Mouse (Mus musculus) liver, adult 2 months (tissue): ENCODE measurements around the gene Cercam. TPM values are rescaled to one million over a fixed set of nuclear protein-coding genes. Genes with fewer than 3 reads are reported as not detected.

Source experiments
- DNase-seq: peaks from one replicate; pipeline ENCODE4 v3.0.0-alpha.2; 2011; ENCODE audit warnings: low read depth, low spot score; ENCODE audit errors: extremely low read depth
- H3K27ac ChIP-seq: fragments of 200-500 bp; replicated peaks from 2 replicates; pipeline ENCODE4 v1.5.1; 2012; ENCODE audit warnings: low read depth, mild to moderate bottlenecking, control low read depth, inconsistent platforms, low read length; ENCODE audit not compliant: insufficient read depth
- H3K27me3 ChIP-seq: fragments of 200-500 bp; 2 replicates; pipeline ENCODE4 v1.6.1; 2012; ENCODE audit warnings: mild to moderate bottlenecking, moderate library complexity, low read length, inconsistent platforms; ENCODE audit not compliant: control insufficient read depth, insufficient read depth
- H3K36me3 ChIP-seq: fragments of 200-500 bp; 2 replicates; pipeline ENCODE4 v1.6.1; 2012; ENCODE audit warnings: low read length, inconsistent platforms; ENCODE audit not compliant: control insufficient read depth, insufficient read depth
- H3K4me1 ChIP-seq: fragments of 200-500 bp; 2 replicates; pipeline ENCODE4 v1.6.1; 2011; ENCODE audit warnings: low read length; ENCODE audit not compliant: control insufficient read depth, insufficient read depth
- H3K4me3 ChIP-seq: fragments of 200-500 bp; 2 replicates; pipeline ENCODE4 v1.5.1; 2011; ENCODE audit warnings: low read depth, mild to moderate bottlenecking, control low read depth, low read length, moderate library complexity; ENCODE audit not compliant: insufficient read depth
- H3K79me2 ChIP-seq: fragments of 200-500 bp; 2 replicates; pipeline ENCODE4 v1.6.1; 2012; ENCODE audit warnings: inconsistent platforms, mild to moderate bottlenecking, low read length, moderate library complexity; ENCODE audit not compliant: control insufficient read depth, insufficient read depth
- H3K9ac ChIP-seq: fragments of 200-500 bp; 2 replicates; pipeline ENCODE4 v1.6.1; 2012; ENCODE audit warnings: low read depth, mild to moderate bottlenecking, control low read depth, inconsistent platforms, low read length
- CTCF ChIP-seq: fragments of 200-500 bp; IDR thresholded peaks from 2 replicates; pipeline ENCODE4 v1.5.1; 2011; ENCODE audit warnings: low read depth, low read length, control low read depth
- POLR2A ChIP-seq: fragments of 200-500 bp; IDR thresholded peaks from 2 replicates; pipeline ENCODE4 v1.6.1; 2011; ENCODE audit warnings: low read length, control low read depth; ENCODE audit not compliant: insufficient read depth; ENCODE audit errors: extremely low read depth
- WGBS: fragments of 180-500 bp; shearing (Covaris S2); methylation state at CpG from one replicate; pipeline ENCODE4 v1.1.7; 2018; 5-methylcytosine and 5-hydroxymethylcytosine counted together
- polyA plus RNA-seq: library from polyadenylated mRNA; depleted of rRNA; stranded (reverse); fragments of >200 nt; gene quantifications from 2 replicates; pipeline ENCODE4 v1.2.3, GENCODE M21; 2012; rRNA removed
- total RNA-seq: library from RNA; depleted of rRNA; stranded (reverse); fragments of >200 nt; gene quantifications from 2 replicates; pipeline ENCODE4 v1.2.3, GENCODE M21; 2014; rRNA removed

Cercam gene
- total RNA-seq (0.18 and 0.34 TPM in 2 replicates), polyA plus RNA-seq (0.31 and 0.54 TPM in 2 replicates)

DNA sequence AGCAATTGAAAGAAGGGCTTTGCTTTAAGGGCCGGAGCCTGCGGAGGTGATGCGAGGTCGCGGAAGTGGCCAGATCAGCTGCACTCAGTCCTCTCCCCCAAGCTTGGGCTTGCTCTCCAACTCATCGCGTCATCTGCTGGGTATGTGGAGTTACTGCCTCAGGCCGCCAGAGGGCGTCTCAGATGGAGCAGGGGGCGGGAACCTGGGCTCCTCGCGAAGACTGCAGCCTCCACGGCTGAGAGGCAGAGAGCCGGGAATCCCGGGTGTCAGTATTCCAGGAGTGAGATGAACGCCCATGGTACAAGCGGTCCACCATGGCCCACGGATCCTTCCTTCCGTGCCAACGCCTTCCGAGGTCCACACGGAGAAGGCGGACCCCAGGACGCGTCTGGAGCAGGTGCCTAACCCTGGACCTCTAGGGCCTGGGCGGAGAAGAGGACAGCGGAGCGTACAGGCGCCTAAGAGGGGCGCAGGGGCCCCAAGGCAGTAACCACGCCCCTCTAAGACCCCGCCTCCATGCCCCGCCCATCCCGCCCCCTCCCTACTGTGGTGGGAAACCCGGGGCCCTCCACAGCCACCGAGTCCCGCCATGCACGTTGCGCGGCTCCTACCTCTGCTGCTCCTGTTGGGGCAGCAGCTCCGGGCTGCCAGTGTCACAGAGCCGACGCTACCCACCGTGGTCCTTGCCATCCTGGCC, at the start of gene Cercam:
Gene Cercam, plus strand, starts transcription at position 216 of the 697 bp plus-strand sequence.
- DNase-seq = peak; percentile 34
- Histone ChIP-seq H3K4me1 (peaks cover 2% of the 10 kb centered on the region; the same call in 1 of the 2 replicates), H3K27me3 (no peaks in the 10 kb centered on the region), H3K36me3 (no peaks in the 10 kb centered on the region), H3K27ac (no peak within 1 kb of the TSS), H3K9ac (peak within 1 kb of the TSS; percentile 35), H3K4me3 (peak within 1 kb of the TSS; percentile 62), H3K79me2 (no peaks in the 10 kb centered on the region)
- under 1% methylated on average over 44 of the region's 44 CpGs for WGBS
- TF ChIP-seq POLR2A = no peak
- TF ChIP-seq CTCF = peak; percentile 94

GRCm38 (mm10) chr2:29819363-29819762, 49.6 kb upstream of the Cercam start:
- H3K4me1 ChIP-seq = no peaks in the 10 kb centered on the region
- no peak for DNase-seq
- H3K36me3 ChIP-seq = no peaks in the 10 kb centered on the region
- no peaks in the 10 kb centered on the region for H3K79me2 ChIP-seq
- H3K9ac ChIP-seq = no peak overlapping the region
- 56% methylated on average over 2 of the region's 2 CpGs for WGBS
- TF ChIP-seq CTCF = no peak
- no peaks in the 10 kb centered on the region for H3K27me3 ChIP-seq
- H3K4me3 ChIP-seq = no peak overlapping the region
- H3K27ac ChIP-seq = no peak overlapping the region

DNA sequence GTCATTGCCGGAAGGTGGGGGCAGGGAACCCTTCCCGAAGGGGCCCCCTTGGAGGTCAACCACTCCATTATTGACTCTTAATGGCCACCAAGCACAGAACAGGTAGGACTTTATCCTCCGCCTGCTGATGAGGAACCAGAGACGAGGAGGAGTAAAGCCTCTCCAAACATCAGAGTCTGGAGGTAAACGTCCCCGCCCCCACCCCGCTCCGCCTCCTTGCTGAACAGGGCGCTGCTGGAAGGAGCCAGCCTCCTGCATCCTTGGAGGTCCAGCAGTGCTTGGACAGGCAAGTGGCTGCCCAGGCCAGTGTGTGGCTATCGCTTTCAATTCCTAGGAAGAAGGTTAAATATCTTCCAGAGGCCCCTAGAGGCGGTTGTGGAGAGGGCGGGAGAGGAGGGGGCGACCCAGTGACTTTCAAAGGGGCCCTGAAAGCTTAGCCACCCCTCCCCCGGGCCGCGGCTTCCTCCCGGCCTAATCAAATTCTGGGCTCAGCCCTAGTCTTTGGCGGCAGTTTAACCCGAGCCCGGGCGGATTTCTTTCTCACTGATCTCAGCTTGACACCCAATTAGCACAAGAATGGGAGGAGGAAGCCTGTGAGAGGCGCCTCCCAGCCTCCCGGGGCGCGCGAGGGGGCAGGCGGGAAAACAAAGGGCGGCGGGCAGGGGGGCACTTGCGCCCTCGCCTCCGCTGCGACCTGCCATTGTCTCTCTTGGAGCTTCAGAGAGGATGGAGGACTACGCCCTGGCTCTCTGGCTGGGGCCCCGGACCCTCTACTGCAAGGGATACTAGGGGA, 48.7 kb upstream of the Cercam start, which contains the start of gene Urm1:
Gene Urm1, plus strand, starts transcription at position 51 of the 793 bp plus-strand sequence.
- H3K4me1 ChIP-seq = no peaks in the 10 kb centered on the region
- H3K36me3 ChIP-seq = no peaks in the 10 kb centered on the region
- peak within 1 kb of the TSS; percentile 49 for H3K4me3 ChIP-seq
- 5% methylated on average over 35 of the region's 35 CpGs for WGBS
- H3K27ac ChIP-seq = no peak within 1 kb of the TSS; the same call in 1 of the 2 replicates
- no peak for DNase-seq
- H3K9ac ChIP-seq = peak within 1 kb of the TSS; percentile 32
- no peaks in the 10 kb centered on the region for H3K79me2 ChIP-seq
- TF ChIP-seq CTCF (no peak), POLR2A (no peak)
- no peaks in the 10 kb centered on the region for H3K27me3 ChIP-seq

DNA sequence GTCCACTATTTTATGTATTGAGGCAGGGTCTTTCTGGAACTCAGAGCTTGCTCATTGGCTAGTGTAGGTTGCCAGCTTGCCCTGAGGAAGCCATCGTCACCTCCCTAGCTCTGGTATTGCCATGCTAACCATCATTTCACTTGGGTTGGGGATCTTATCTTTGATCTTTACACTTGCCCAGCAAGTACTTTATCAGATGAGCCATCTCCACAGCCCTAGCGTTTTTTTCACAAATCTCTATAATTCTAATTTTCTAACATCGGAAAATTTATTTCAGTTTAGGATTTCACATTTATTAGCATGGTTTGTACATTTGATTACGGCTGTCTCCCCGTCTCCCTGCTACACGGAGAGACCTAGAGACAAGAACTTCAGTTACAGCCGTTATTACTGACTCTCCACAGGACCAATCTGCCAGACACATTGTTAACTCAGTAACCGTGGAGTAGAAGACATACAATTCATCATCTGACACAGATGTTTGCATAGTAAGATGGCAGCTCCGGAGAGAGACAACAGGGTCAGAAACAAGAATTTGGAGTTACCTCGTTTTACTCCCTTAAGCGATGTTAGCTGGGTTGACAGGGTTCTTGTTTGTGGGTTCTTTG, 42.5 kb upstream of the Cercam start:
- DNase-seq = no peak
- WGBS = 12% methylated on average over 11 of the region's 11 CpGs
- Histone ChIP-seq H3K79me2 (peaks cover 13% of the 10 kb centered on the region; the same call in 1 of the 2 replicates), H3K9ac (peak overlapping the region; percentile 64), H3K27ac (peak overlapping the region; percentile 53), H3K4me1 (peaks cover 11% of the 10 kb centered on the region), H3K36me3 (no peaks in the 10 kb centered on the region), H3K4me3 (peak overlapping the region; percentile 60), H3K27me3 (no peaks in the 10 kb centered on the region)
- TF ChIP-seq POLR2A = no peak
- no peak for TF ChIP-seq CTCF

GRCm38 (mm10) chr2:29826926-29827708, 41.8 kb upstream of the Cercam start:
- Histone ChIP-seq H3K27ac (peak overlapping the region; percentile 53), H3K9ac (peak overlapping the region; percentile 80), H3K4me3 (peak overlapping the region; percentile 89), H3K36me3 (no peaks in the 10 kb centered on the region), H3K27me3 (no peaks in the 10 kb centered on the region), H3K79me2 (peaks cover 15% of the 10 kb centered on the region; the same call in 1 of the 2 replicates), H3K4me1 (peaks cover 11% of the 10 kb centered on the region)
- TF ChIP-seq CTCF (no peak), POLR2A (0 out of 2 replicates have a peak, but pooled peaks have one; percentile 21)
- peak; percentile 90 for DNase-seq
- under 1% methylated on average over 48 of the region's 48 CpGs for WGBS
